Mouse (Mus musculus): Measurements from ENCODE around the gene Ddi2.

Gene Ddi2

GRCm38 (mm10) chr4:141694719-141695118, 28.5 kb downstream of the Ddi2 start:
- no peak for DNase-seq (ENCODE audit: low spot score in 2 of 2)

- no peak for DNase-seq (ENCODE audit: low spot score in 2 of 2)
Measured at GRCm38 (mm10) chr4:141688505-141688904, 34.7 kb downstream of the Ddi2 start.

- DNase-seq (ENCODE audit: low spot score in 2 of 2) = no peak
Measured at GRCm38 (mm10) chr4:141686525-141686924, 36.7 kb downstream of the Ddi2 start.

GRCm38 (mm10) chr4:141686093-141686492, 37.1 kb downstream of the Ddi2 start:
- no peak for DNase-seq (ENCODE audit: low spot score in 2 of 2)

- no peak for DNase-seq (ENCODE audit: low spot score in 2 of 2)
Measured at GRCm38 (mm10) chr4:141685499-141685898, 37.7 kb downstream of the Ddi2 start, which contains the start of gene Rsc1a1. Rsc1a1 (minus strand) TSS chr4:141685599.

GRCm38 (mm10) chr4:141682706-141683230, 40.5 kb downstream of the Ddi2 start:
- no peak for DNase-seq (ENCODE audit: low spot score in 2 of 2)

GRCm38 (mm10) chr4:141681767-141682166, 41.5 kb downstream of the Ddi2 start:
- no peak for DNase-seq (ENCODE audit: low spot score in 2 of 2)

- DNase-seq (ENCODE audit: low spot score in 2 of 2) = no peak
Measured at GRCm38 (mm10) chr4:141680892-141681291, 42.3 kb downstream of the Ddi2 start.

GRCm38 (mm10) chr4:141679016-141679415, 44.2 kb downstream of the Ddi2 start:
- no peak for DNase-seq (ENCODE audit: low spot score in 2 of 2)

GRCm38 (mm10) chr4:141676462-141676979, 46.7 kb downstream of the Ddi2 start:
- no peak for DNase-seq (ENCODE audit: low spot score in 2 of 2)

- DNase-seq (ENCODE audit: low spot score in 2 of 2) = peak in 1 of 2 experiments; percentile 26
Measured at GRCm38 (mm10) chr4:141672325-141672724, 50.9 kb downstream of the Ddi2 start.

GRCm38 (mm10) chr4:141671389-141671788, 51.8 kb downstream of the Ddi2 start:
- no peak for DNase-seq (ENCODE audit: low spot score in 2 of 2)

GRCm38 (mm10) chr4:141669898-141670712, 53.1 kb downstream of the Ddi2 start:
- no peak for DNase-seq (ENCODE audit: low spot score in 2 of 2)

- no peak for DNase-seq (ENCODE audit: low spot score in 2 of 2)
Measured at GRCm38 (mm10) chr4:141664799-141665198, 58.4 kb downstream of the Ddi2 start, which contains the start of gene Plekhm2. Plekhm2 (minus strand) TSS chr4:141664899.

- peak; percentile 71 to 81 for DNase-seq (ENCODE audit: low spot score in 2 of 2)
Measured at GRCm38 (mm10) chr4:141664011-141664745, 59.0 kb downstream of the Ddi2 start.

GRCm38 (mm10) chr4:141663122-141663931, 59.9 kb downstream of the Ddi2 start:
- DNase-seq (ENCODE audit: low spot score in 2 of 2) = peak; percentile 53 to 65

- DNase-seq (ENCODE audit: low spot score in 2 of 2) = no peak
Measured at GRCm38 (mm10) chr4:141660884-141661283, 62.3 kb downstream of the Ddi2 start.

- DNase-seq (ENCODE audit: low spot score in 2 of 2) = peak in 1 of 2 experiments; percentile 45
Measured at GRCm38 (mm10) chr4:141659739-141660138, 63.5 kb downstream of the Ddi2 start.

GRCm38 (mm10) chr4:141658846-141659484, 64.3 kb downstream of the Ddi2 start:
- DNase-seq (ENCODE audit: low spot score in 2 of 2) = no peak

GRCm38 (mm10) chr4:141656932-141657331, 66.3 kb downstream of the Ddi2 start:
- DNase-seq (ENCODE audit: low spot score in 2 of 2) = no peak
